Mouse (Mus musculus): ENCODE data around the gene Farsb.

DNA sequence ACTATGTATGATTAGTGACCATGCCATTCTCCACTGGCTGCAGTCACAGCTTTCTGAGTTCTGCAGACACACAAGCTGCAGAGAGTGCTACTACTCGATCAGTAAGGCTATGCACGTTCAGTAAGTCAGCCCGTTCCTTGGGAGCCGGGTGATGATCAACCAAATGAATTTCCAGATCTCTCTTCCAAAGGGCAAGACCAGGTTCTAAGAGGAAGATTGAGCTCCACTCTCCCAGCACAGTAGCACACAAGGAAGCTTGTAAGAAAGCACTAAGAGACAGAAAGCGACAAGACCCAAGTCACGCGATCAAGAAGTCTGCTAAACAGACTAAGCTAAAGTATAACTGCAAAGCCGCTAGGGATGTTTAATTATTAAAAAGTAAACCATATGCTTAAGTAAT lies 48.0 kb downstream of the Farsb start:
- TF ChIP-seq CTCF (IDR thresholded peaks at IDR 0.05; ENCODE audit: low read depth) (no peak), EP300 (IDR thresholded peaks at IDR 0.05; ENCODE audit: low read depth) (no peak)

Data from liver, embryonic 14.5 days (tissue).